Mouse (Mus musculus): ENCODE data around the gene Rph3al. TPM values are rescaled to one million over a fixed set of nuclear protein-coding genes. Genes with fewer than 3 reads are reported as not detected.

Rph3al gene
- total RNA-seq, 1 experiment from 2014 or later: 4.6 TPM

GRCm38 (mm10) chr11:75871688-75872087 lies 66.5 kb downstream of the Rph3al start:
- no peak for ATAC-seq (replicated peaks; ENCODE audit: insufficient number of reproducible peaks, low FRiP score, low TSS enrichment, poor library complexity, severe bottlenecking)

- ATAC-seq (replicated peaks; ENCODE audit: insufficient number of reproducible peaks, low FRiP score, low TSS enrichment, poor library complexity, severe bottlenecking): no peak
These were observed 67.3 kb downstream of the Rph3al start for GRCm38 (mm10) chr11:75870947-75871346.

- ATAC-seq (replicated peaks; ENCODE audit: insufficient number of reproducible peaks, low FRiP score, low TSS enrichment, poor library complexity, severe bottlenecking): no peak
These were observed 67.8 kb downstream of the Rph3al start for GRCm38 (mm10) chr11:75870386-75870785.

GRCm38 (mm10) chr11:75869898-75870297 lies 68.3 kb downstream of the Rph3al start:
- ATAC-seq (replicated peaks; ENCODE audit: insufficient number of reproducible peaks, low FRiP score, low TSS enrichment, poor library complexity, severe bottlenecking): no peak

- no peak for ATAC-seq (replicated peaks; ENCODE audit: insufficient number of reproducible peaks, low FRiP score, low TSS enrichment, poor library complexity, severe bottlenecking)
These were observed 71.4 kb downstream of the Rph3al start for GRCm38 (mm10) chr11:75866861-75867260.

- ATAC-seq (replicated peaks; ENCODE audit: insufficient number of reproducible peaks, low FRiP score, low TSS enrichment, poor library complexity, severe bottlenecking): no peak
These were observed 72.4 kb downstream of the Rph3al start for GRCm38 (mm10) chr11:75865859-75866258.

- no peak for ATAC-seq (replicated peaks; ENCODE audit: insufficient number of reproducible peaks, low FRiP score, low TSS enrichment, poor library complexity, severe bottlenecking)
These were observed 73.0 kb downstream of the Rph3al start for GRCm38 (mm10) chr11:75865253-75865619.

- no peak for ATAC-seq (replicated peaks; ENCODE audit: insufficient number of reproducible peaks, low FRiP score, low TSS enrichment, poor library complexity, severe bottlenecking)
These were observed 73.5 kb downstream of the Rph3al start for GRCm38 (mm10) chr11:75864529-75865252.

GRCm38 (mm10) chr11:75862466-75862865 lies 75.8 kb downstream of the Rph3al start:
- ATAC-seq (replicated peaks; ENCODE audit: insufficient number of reproducible peaks, low FRiP score, low TSS enrichment, poor library complexity, severe bottlenecking): no peak

- no peak for ATAC-seq (replicated peaks; ENCODE audit: insufficient number of reproducible peaks, low FRiP score, low TSS enrichment, poor library complexity, severe bottlenecking)
These were observed 76.6 kb downstream of the Rph3al start for GRCm38 (mm10) chr11:75861653-75862052.

GRCm38 (mm10) chr11:75861213-75861612 lies 77.0 kb downstream of the Rph3al start:
- no peak for ATAC-seq (replicated peaks; ENCODE audit: insufficient number of reproducible peaks, low FRiP score, low TSS enrichment, poor library complexity, severe bottlenecking)

GRCm38 (mm10) chr11:75859460-75859859 lies 78.8 kb downstream of the Rph3al start:
- no peak for ATAC-seq (replicated peaks; ENCODE audit: insufficient number of reproducible peaks, low FRiP score, low TSS enrichment, poor library complexity, severe bottlenecking)

GRCm38 (mm10) chr11:75858975-75859374 lies 79.3 kb downstream of the Rph3al start:
- ATAC-seq (replicated peaks; ENCODE audit: insufficient number of reproducible peaks, low FRiP score, low TSS enrichment, poor library complexity, severe bottlenecking): no peak

GRCm38 (mm10) chr11:75857781-75858180 lies 80.4 kb downstream of the Rph3al start:
- ATAC-seq (replicated peaks; ENCODE audit: insufficient number of reproducible peaks, low FRiP score, low TSS enrichment, poor library complexity, severe bottlenecking): no peak

GRCm38 (mm10) chr11:75854327-75854726 lies 83.9 kb downstream of the Rph3al start:
- no peak for ATAC-seq (replicated peaks; ENCODE audit: insufficient number of reproducible peaks, low FRiP score, low TSS enrichment, poor library complexity, severe bottlenecking)

GRCm38 (mm10) chr11:75853067-75853636 lies 85.1 kb downstream of the Rph3al start:
- no peak for ATAC-seq (replicated peaks; ENCODE audit: insufficient number of reproducible peaks, low FRiP score, low TSS enrichment, poor library complexity, severe bottlenecking)

GRCm38 (mm10) chr11:75852485-75852884 lies 85.7 kb downstream of the Rph3al start:
- no peak for ATAC-seq (replicated peaks; ENCODE audit: insufficient number of reproducible peaks, low FRiP score, low TSS enrichment, poor library complexity, severe bottlenecking)

- no peak for ATAC-seq (replicated peaks; ENCODE audit: insufficient number of reproducible peaks, low FRiP score, low TSS enrichment, poor library complexity, severe bottlenecking)
These were observed 88.7 kb downstream of the Rph3al start for GRCm38 (mm10) chr11:75849552-75849951.

GRCm38 (mm10) chr11:75846589-75846988 lies 91.6 kb downstream of the Rph3al start:
- no peak for ATAC-seq (replicated peaks; ENCODE audit: insufficient number of reproducible peaks, low FRiP score, low TSS enrichment, poor library complexity, severe bottlenecking)

GRCm38 (mm10) chr11:75845675-75846074 lies 92.6 kb downstream of the Rph3al start:
- no peak for ATAC-seq (replicated peaks; ENCODE audit: insufficient number of reproducible peaks, low FRiP score, low TSS enrichment, poor library complexity, severe bottlenecking)

Measured in monocyte, adult 5-6 weeks (primary cell).